Comparison of ENCODE assay signal across 31 mouse cellular contexts in the genomic region with DNA sequence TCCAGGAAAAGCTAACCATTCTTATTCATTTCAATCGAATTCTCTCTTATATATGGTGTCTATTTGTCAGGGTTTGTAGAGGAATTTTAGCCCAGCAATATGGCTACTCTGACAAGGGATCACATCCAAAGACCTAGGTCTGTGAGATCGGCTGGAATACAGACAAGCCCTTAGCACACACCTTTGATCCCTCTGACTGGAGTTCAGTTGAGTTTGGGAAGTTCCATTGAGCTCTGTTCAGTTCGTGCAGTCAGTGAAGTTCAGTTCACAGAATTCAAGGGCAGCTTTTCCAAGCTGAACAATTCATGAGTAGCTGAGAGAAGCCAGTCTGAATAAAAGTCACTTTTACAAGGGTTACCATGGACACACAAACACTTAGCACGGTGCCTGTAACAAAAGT.
"Had no signal": no experiment of that assay in that cellular context is flagged by ENCODE, and none has a peak within 500 bp of the region (broad histone marks: within the 10 kb centered on the region; RNA-seq: fewer than 3 reads in every experiment).

No protein-coding gene starts in this region.

- DNase-seq: heart, adult 2 months; heart, postnatal 10 days; heart, postnatal 14 days; heart, postnatal 36 days; heart, postnatal 4 days; kidney, adult 11 months; kidney, adult 18-20 months; kidney, postnatal 10 days; kidney, postnatal 14 days; kidney, postnatal 4 days; layer of hippocampus, postnatal 36 days had no signal

- ATAC-seq: hindbrain, embryonic 16.5 days; hindbrain, postnatal 0 days; inflammation-experienced regulatory T-cells, adult 6 months; intestine, embryonic 15.5 days; intestine, embryonic 16.5 days; intestine, postnatal 0 days had no signal

- H3K9ac ChIP-seq: heart, embryonic 12.5 days; heart, embryonic 13.5 days; heart, embryonic 15.5 days; hindbrain, embryonic 12.5 days; hindbrain, embryonic 13.5 days; hindbrain, embryonic 14.5 days; hindbrain, embryonic 15.5 days; intestine, embryonic 15.5 days; kidney, embryonic 15.5 days had no signal

- H3K36me3 ChIP-seq: heart, embryonic 10.5 days; heart, embryonic 12.5 days; heart, embryonic 13.5 days; heart, embryonic 15.5 days; hindbrain, embryonic 10.5 days; hindbrain, embryonic 12.5 days; hindbrain, embryonic 13.5 days; hindbrain, embryonic 15.5 days; intestine, embryonic 15.5 days; kidney, embryonic 15.5 days had no signal

- H3K27ac ChIP-seq: heart, embryonic 10.5 days; heart, embryonic 13.5 days; hindbrain, embryonic 10.5 days; hindbrain, embryonic 12.5 days; hindbrain, embryonic 13.5 days; hindbrain, embryonic 14.5 days; hindbrain, embryonic 15.5 days; hindbrain, postnatal 0 days; intestine, embryonic 15.5 days; kidney, embryonic 15.5 days; kidney, postnatal 0 days; layer of hippocampus, adult 2 months; left cerebral cortex, adult 2 months had no signal

- H3K4me2 ChIP-seq: heart, embryonic 11.5 days; heart, embryonic 12.5 days; heart, embryonic 13.5 days; heart, embryonic 15.5 days; hindbrain, embryonic 12.5 days; hindbrain, embryonic 13.5 days; hindbrain, embryonic 14.5 days; hindbrain, embryonic 15.5 days; intestine, embryonic 15.5 days; kidney, embryonic 15.5 days had no signal

- H3K27me3 ChIP-seq: heart, embryonic 12.5 days; hindbrain, embryonic 12.5 days; hindbrain, embryonic 13.5 days; hindbrain, embryonic 15.5 days; intestine, embryonic 15.5 days; kidney, embryonic 15.5 days had no signal

- H3K9me3 ChIP-seq: heart, embryonic 10.5 days; heart, embryonic 13.5 days; heart, embryonic 15.5 days; hindbrain, embryonic 13.5 days; hindbrain, embryonic 15.5 days; intestine, embryonic 15.5 days; kidney, embryonic 15.5 days had no signal

- H3K4me1 ChIP-seq: hindbrain, embryonic 10.5 days; hindbrain, embryonic 12.5 days; hindbrain, embryonic 13.5 days; hindbrain, embryonic 15.5 days; intestine, embryonic 15.5 days had no signal

- H3K4me3 ChIP-seq: heart, adult 2 months; heart, embryonic 10.5 days; heart, embryonic 12.5 days; heart, embryonic 13.5 days; heart, embryonic 15.5 days; hindbrain, embryonic 10.5 days; hindbrain, embryonic 12.5 days; hindbrain, embryonic 13.5 days; hindbrain, embryonic 15.5 days; intestine, embryonic 15.5 days; kidney, embryonic 15.5 days; layer of hippocampus, adult 2 months; left cerebral cortex, adult 2 months had no signal
